Mouse (Mus musculus): Measurements from ENCODE around the gene Cltc. TPM values are rescaled to one million over a fixed set of nuclear protein-coding genes. Genes with fewer than 3 reads are reported as not detected.

Gene Cltc
- polyA plus RNA-seq, 1 experiment: 38.1 TPM

DNA sequence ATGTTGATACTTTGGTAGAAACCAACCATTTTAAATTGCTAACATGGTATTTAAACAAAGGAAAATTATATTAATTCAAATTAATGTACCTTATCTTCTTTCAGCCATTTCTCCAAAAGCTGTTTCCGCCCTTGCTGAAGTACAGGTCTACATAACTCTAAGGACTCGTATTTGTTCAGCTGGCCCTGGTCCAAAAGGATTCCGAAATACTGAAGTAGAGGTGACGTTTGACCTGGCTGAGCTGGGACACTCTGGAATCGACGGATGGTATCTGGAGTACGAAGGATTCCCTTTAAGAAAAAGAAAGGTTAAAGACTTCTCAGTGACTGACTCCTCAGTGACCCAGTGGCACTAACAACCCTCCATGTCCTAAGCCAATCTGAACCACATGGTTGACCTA lies 32.4 kb downstream of the Cltc start:
- Histone ChIP-seq H3K4me3 (ENCODE audit: control insufficient read depth, low read depth, low read length) (no peak overlapping the region), H3K27ac (ENCODE audit: control insufficient read depth, insufficient read depth, low read depth, low read length) (no peak overlapping the region), H3K36me3 (ENCODE audit: control insufficient read depth, insufficient read depth, low read length) (peaks cover 2% of the 10 kb centered on the region), H3K4me1 (ENCODE audit: control insufficient read depth, insufficient read depth, low read length) (no peaks in the 10 kb centered on the region), H3K27me3 (ENCODE audit: control insufficient read depth, insufficient read depth, low read length) (no peaks in the 10 kb centered on the region)
- TF ChIP-seq POLR2A (IDR thresholded peaks at IDR 0.05; ENCODE audit: control insufficient read depth, low read depth, low read length) (no peak), CTCF (IDR thresholded peaks at IDR 0.05; ENCODE audit: control insufficient read depth, insufficient read depth, insufficient replicate concordance, low read depth, low read length) (no peak)

DNA sequence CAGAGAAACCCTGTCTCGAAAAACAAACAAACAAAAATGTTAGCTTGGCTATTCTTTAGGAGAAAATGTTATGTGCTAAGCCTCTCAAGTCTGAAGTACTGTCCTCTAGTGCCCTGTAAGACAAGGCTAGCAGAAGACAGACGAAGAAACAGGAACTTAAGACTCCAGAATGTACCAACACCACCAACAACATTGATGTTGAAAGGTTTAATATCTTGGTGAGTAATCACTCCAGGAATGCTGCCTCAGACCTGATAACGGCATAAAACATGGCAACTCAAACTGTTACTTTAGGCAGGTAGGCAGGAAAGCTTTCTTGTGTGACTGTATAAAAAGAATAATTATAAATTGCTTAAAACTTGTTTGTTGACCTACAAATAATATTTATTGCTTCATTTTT lies 33.4 kb downstream of the Cltc start:
- Histone ChIP-seq H3K27ac (ENCODE audit: control insufficient read depth, insufficient read depth, low read depth, low read length) (no peak overlapping the region), H3K4me3 (ENCODE audit: control insufficient read depth, low read depth, low read length) (no peak overlapping the region), H3K27me3 (ENCODE audit: control insufficient read depth, insufficient read depth, low read length) (no peaks in the 10 kb centered on the region), H3K4me1 (ENCODE audit: control insufficient read depth, insufficient read depth, low read length) (no peaks in the 10 kb centered on the region), H3K36me3 (ENCODE audit: control insufficient read depth, insufficient read depth, low read length) (peaks cover 3% of the 10 kb centered on the region)
- TF ChIP-seq POLR2A (IDR thresholded peaks at IDR 0.05; ENCODE audit: control insufficient read depth, low read depth, low read length): no peak
- no peak for TF ChIP-seq CTCF (IDR thresholded peaks at IDR 0.05; ENCODE audit: control insufficient read depth, insufficient read depth, insufficient replicate concordance, low read depth, low read length)

DNA sequence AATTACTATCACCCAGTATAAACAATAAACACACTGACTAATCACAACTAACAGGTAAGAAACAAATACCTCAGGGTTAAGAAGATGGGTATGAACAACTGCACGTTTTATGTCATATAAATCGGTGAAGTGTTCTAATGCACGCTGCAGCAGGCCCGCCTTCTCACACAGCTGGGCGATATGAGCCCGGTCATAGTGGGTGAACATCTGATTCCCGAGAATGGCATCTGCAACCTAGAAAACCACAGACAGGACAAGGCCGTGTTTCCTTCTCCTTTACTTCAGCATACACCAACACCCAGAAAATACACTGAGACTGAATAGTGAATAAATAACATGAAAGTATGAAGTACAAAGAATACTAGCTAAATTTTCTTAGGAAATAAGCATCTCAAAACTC lies 38.0 kb downstream of the Cltc start:
- no peaks in the 10 kb centered on the region for H3K4me1 ChIP-seq (ENCODE audit: control insufficient read depth, insufficient read depth, low read length)
- TF ChIP-seq CTCF (IDR thresholded peaks at IDR 0.05; ENCODE audit: control insufficient read depth, insufficient read depth, insufficient replicate concordance, low read depth, low read length) (no peak), POLR2A (IDR thresholded peaks at IDR 0.05; ENCODE audit: control insufficient read depth, low read depth, low read length) (no peak)
- H3K27me3 ChIP-seq (ENCODE audit: control insufficient read depth, insufficient read depth, low read length): no peaks in the 10 kb centered on the region
- no peak overlapping the region for H3K27ac ChIP-seq (ENCODE audit: control insufficient read depth, insufficient read depth, low read depth, low read length)
- no peak overlapping the region for H3K4me3 ChIP-seq (ENCODE audit: control insufficient read depth, low read depth, low read length)
- H3K36me3 ChIP-seq (ENCODE audit: control insufficient read depth, insufficient read depth, low read length): peaks cover 3% of the 10 kb centered on the region

DNA sequence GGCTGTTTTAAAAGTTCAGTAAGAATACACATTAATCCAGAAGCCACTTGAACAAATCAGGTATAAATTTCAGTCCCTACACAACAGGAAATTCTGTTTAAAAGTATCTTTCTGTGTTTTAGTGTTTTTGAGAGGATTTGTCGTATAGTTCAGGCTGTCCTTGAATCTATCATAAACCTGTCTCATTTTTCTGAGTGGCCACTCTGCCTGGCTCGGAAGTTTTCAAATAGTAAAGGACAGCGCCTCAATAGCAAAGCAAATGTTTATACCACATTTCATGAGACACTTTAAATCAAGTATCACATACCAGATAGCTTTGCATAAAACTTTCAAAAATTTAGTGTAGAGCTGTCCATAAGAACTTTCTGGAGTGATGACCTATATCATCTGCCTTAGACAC lies 39.0 kb downstream of the Cltc start:
- Histone ChIP-seq H3K27ac (ENCODE audit: control insufficient read depth, insufficient read depth, low read depth, low read length) (no peak overlapping the region), H3K4me1 (ENCODE audit: control insufficient read depth, insufficient read depth, low read length) (no peaks in the 10 kb centered on the region), H3K4me3 (ENCODE audit: control insufficient read depth, low read depth, low read length) (no peak overlapping the region), H3K36me3 (ENCODE audit: control insufficient read depth, insufficient read depth, low read length) (peaks cover 2% of the 10 kb centered on the region), H3K27me3 (ENCODE audit: control insufficient read depth, insufficient read depth, low read length) (no peaks in the 10 kb centered on the region)
- TF ChIP-seq CTCF (IDR thresholded peaks at IDR 0.05; ENCODE audit: control insufficient read depth, insufficient read depth, insufficient replicate concordance, low read depth, low read length) (no peak), POLR2A (IDR thresholded peaks at IDR 0.05; ENCODE audit: control insufficient read depth, low read depth, low read length) (no peak)

DNA sequence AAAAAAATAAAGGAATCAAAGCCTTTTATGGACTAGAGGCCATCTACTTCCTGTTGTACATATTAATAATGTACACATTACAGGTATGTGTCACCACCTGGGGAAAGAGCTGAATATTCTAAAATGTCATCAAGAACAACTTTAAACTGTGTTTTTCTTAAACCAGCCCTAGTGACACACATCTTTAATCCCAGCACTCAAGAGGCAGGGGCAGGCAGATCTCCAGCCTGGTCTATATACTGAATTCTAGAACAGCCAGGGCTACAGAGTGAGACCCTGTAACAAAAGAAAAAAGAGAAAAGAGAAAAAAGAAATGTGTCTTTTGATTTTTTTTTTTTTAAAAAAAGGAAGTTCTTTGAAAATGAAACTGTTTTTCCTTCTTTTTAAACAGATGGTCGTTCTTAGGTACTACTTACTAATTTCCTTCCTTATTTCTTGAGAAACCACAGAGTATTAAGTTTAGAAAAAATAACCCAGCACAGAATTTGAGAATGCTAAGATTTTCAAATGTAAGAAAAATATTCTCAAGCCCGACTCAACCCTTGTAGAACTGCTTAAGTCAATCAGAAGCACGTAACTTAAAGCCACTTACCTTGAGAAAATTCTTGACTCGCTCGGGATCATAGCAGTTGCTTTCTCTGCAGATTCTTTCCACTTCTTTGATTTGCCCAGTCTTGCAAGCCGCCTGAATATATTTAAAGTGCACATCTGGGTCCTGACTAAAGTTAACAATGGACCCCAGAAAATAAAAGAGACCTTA lies 39.9 kb downstream of the Cltc start:
- no peak overlapping the region for H3K4me3 ChIP-seq (ENCODE audit: control insufficient read depth, low read depth, low read length)
- H3K4me1 ChIP-seq (ENCODE audit: control insufficient read depth, insufficient read depth, low read length): no peaks in the 10 kb centered on the region
- peaks cover 2% of the 10 kb centered on the region for H3K36me3 ChIP-seq (ENCODE audit: control insufficient read depth, insufficient read depth, low read length)
- no peaks in the 10 kb centered on the region for H3K27me3 ChIP-seq (ENCODE audit: control insufficient read depth, insufficient read depth, low read length)
- H3K27ac ChIP-seq (ENCODE audit: control insufficient read depth, insufficient read depth, low read depth, low read length): no peak overlapping the region
- no peak for TF ChIP-seq POLR2A (IDR thresholded peaks at IDR 0.05; ENCODE audit: control insufficient read depth, low read depth, low read length)
- no peak for TF ChIP-seq CTCF (IDR thresholded peaks at IDR 0.05; ENCODE audit: control insufficient read depth, insufficient read depth, insufficient replicate concordance, low read depth, low read length)

DNA sequence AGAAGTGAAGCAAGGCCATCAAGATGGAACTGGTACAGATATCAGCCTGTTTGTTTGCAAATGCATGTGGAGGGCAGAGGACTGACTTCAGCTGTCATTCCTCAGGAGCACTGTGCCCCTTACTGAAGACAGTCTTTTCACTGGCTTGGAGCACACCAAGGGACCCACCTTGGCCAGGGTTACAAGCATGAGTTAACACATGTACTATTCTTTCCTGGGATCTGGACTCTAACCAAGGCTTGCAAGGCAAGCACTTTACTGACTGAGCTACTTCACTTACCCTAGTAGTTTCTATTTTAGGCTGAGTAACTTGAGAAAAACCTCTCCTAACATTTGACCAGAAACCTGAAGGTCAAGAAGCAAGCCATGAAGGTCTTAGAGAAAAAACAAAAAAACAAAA lies 42.8 kb downstream of the Cltc start:
- no peak for TF ChIP-seq CTCF (IDR thresholded peaks at IDR 0.05; ENCODE audit: control insufficient read depth, insufficient read depth, insufficient replicate concordance, low read depth, low read length)
- TF ChIP-seq POLR2A (IDR thresholded peaks at IDR 0.05; ENCODE audit: control insufficient read depth, low read depth, low read length): no peak
- Histone ChIP-seq H3K27ac (ENCODE audit: control insufficient read depth, insufficient read depth, low read depth, low read length) (no peak overlapping the region), H3K36me3 (ENCODE audit: control insufficient read depth, insufficient read depth, low read length) (peaks cover 4% of the 10 kb centered on the region; the same call in 1 of the 2 replicates), H3K4me3 (ENCODE audit: control insufficient read depth, low read depth, low read length) (no peak overlapping the region), H3K27me3 (ENCODE audit: control insufficient read depth, insufficient read depth, low read length) (no peaks in the 10 kb centered on the region), H3K4me1 (ENCODE audit: control insufficient read depth, insufficient read depth, low read length) (no peaks in the 10 kb centered on the region)

DNA sequence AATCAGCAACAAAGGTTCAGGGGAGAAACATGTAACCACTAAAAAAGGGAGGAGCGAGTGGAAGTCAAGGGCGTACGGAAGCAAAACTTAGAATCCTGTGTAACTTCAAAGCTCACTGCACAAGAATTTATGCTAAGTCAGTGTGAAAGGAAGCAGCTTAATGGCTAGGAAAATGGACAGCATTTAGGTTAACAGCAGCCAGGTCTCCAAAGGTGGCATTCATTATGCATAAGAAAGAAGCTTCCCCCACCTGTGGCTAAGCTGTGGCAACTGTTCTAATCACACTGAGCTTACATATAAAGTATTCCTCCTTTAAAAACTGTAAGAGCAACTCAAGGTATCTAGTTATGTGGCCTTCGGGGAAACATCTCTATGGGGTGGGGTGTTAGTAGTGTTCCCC lies 56.2 kb downstream of the Cltc start:
- Histone ChIP-seq H3K36me3 (ENCODE audit: control insufficient read depth, insufficient read depth, low read length) (peaks cover 1% of the 10 kb centered on the region), H3K4me1 (ENCODE audit: control insufficient read depth, insufficient read depth, low read length) (no peaks in the 10 kb centered on the region), H3K27ac (ENCODE audit: control insufficient read depth, insufficient read depth, low read depth, low read length) (no peak overlapping the region), H3K4me3 (ENCODE audit: control insufficient read depth, low read depth, low read length) (no peak overlapping the region), H3K27me3 (ENCODE audit: control insufficient read depth, insufficient read depth, low read length) (no peaks in the 10 kb centered on the region)
- TF ChIP-seq CTCF (IDR thresholded peaks at IDR 0.05; ENCODE audit: control insufficient read depth, insufficient read depth, insufficient replicate concordance, low read depth, low read length) (no peak), POLR2A (IDR thresholded peaks at IDR 0.05; ENCODE audit: control insufficient read depth, low read depth, low read length) (no peak)

Measured in testis, adult 2 months (tissue).